Mouse (Mus musculus): ENCODE results near the gene Pitpnc1. TPM values are rescaled to one million over a fixed set of nuclear protein-coding genes. Genes with fewer than 3 reads are reported as not detected.
A peak's percentile ranks its signal among the peaks of the same experiment; 100 is the strongest.

Gene Pitpnc1
- polyA plus RNA-seq, 1 experiment from 2014 or later = 26.8 TPM

- ATAC-seq (ENCODE audit: low FRiP score) (no peak), DNase-seq (ENCODE audit: low spot score) (peak; percentile 26)
- WGBS = 94% methylated on average over 11 of the region's 11 CpGs
These were observed 215.3 kb downstream of the Pitpnc1 start for GRCm38 (mm10) chr11:107255185-107255584.

GRCm38 (mm10) chr11:107254181-107254580, 216.3 kb downstream of the Pitpnc1 start:
- whole genome bisulfite sequencing = 91% methylated on average over 7 of the region's 7 CpGs
- DNase-seq (ENCODE audit: low spot score) (no peak), ATAC-seq (ENCODE audit: low FRiP score) (no peak)
- Histone ChIP-seq H3K27me3 (ENCODE audit: control insufficient read depth, insufficient read depth, low read length) (no peaks in the 10 kb centered on the region), H3K9ac (ENCODE audit: low read depth, low read length) (no peak overlapping the region), H3K27ac (ENCODE audit: low read depth, low read length) (no peak overlapping the region), H3K36me3 (ENCODE audit: control insufficient read depth, insufficient read depth, low read length) (no peaks in the 10 kb centered on the region), H3K9me3 (ENCODE audit: control insufficient read depth, low read length) (no peaks in the 10 kb centered on the region), H3K4me3 (ENCODE audit: low read depth, low read length) (no peak overlapping the region), H3K4me1 (replicated peaks; ENCODE audit: control insufficient read depth, insufficient read depth, low read length) (no peaks in the 10 kb centered on the region), H3K4me2 (replicated peaks; ENCODE audit: low read depth, low read length) (no peak overlapping the region)

More at GRCm38 (mm10) chr11:107255185-107255584, 215.3 kb downstream of the Pitpnc1 start:
- H3K4me1 ChIP-seq (replicated peaks; ENCODE audit: control insufficient read depth, insufficient read depth, low read length) = no peaks in the 10 kb centered on the region
- no peak overlapping the region for H3K9ac ChIP-seq (ENCODE audit: low read depth, low read length)
- H3K27me3 ChIP-seq (ENCODE audit: control insufficient read depth, insufficient read depth, low read length) = no peaks in the 10 kb centered on the region
- no peak overlapping the region for H3K4me2 ChIP-seq (replicated peaks; ENCODE audit: low read depth, low read length)
- H3K36me3 ChIP-seq (ENCODE audit: control insufficient read depth, insufficient read depth, low read length) = no peaks in the 10 kb centered on the region
- no peaks in the 10 kb centered on the region for H3K9me3 ChIP-seq (ENCODE audit: control insufficient read depth, low read length)
- H3K27ac ChIP-seq (ENCODE audit: low read depth, low read length) = no peak overlapping the region
- H3K4me3 ChIP-seq (ENCODE audit: low read depth, low read length) = no peak overlapping the region

GRCm38 (mm10) chr11:107252026-107252425, 218.5 kb downstream of the Pitpnc1 start:
- H3K27ac ChIP-seq (ENCODE audit: low read depth, low read length) = no peak overlapping the region
- 91% methylated on average over 10 of the region's 10 CpGs for WGBS
- H3K9me3 ChIP-seq (ENCODE audit: control insufficient read depth, low read length) = no peaks in the 10 kb centered on the region
- no peak overlapping the region for H3K4me3 ChIP-seq (ENCODE audit: low read depth, low read length)
- no peaks in the 10 kb centered on the region for H3K4me1 ChIP-seq (replicated peaks; ENCODE audit: control insufficient read depth, insufficient read depth, low read length)
- no peaks in the 10 kb centered on the region for H3K36me3 ChIP-seq (ENCODE audit: control insufficient read depth, insufficient read depth, low read length)
- ATAC-seq (ENCODE audit: low FRiP score) = no peak
- no peak for DNase-seq (ENCODE audit: low spot score)
- H3K27me3 ChIP-seq (ENCODE audit: control insufficient read depth, insufficient read depth, low read length) = no peaks in the 10 kb centered on the region
- no peak overlapping the region for H3K4me2 ChIP-seq (replicated peaks; ENCODE audit: low read depth, low read length)
- H3K9ac ChIP-seq (ENCODE audit: low read depth, low read length) = no peak overlapping the region

GRCm38 (mm10) chr11:107251460-107251859, 219.0 kb downstream of the Pitpnc1 start:
- WGBS = 88% methylated on average over 7 of the region's 7 CpGs
- Histone ChIP-seq H3K4me1 (replicated peaks; ENCODE audit: control insufficient read depth, insufficient read depth, low read length) (no peaks in the 10 kb centered on the region), H3K36me3 (ENCODE audit: control insufficient read depth, insufficient read depth, low read length) (no peaks in the 10 kb centered on the region)

GRCm38 (mm10) chr11:107250882-107251281, 219.6 kb downstream of the Pitpnc1 start:
- Histone ChIP-seq H3K4me2 (replicated peaks; ENCODE audit: low read depth, low read length) (no peak overlapping the region), H3K9ac (ENCODE audit: low read depth, low read length) (no peak overlapping the region), H3K36me3 (ENCODE audit: control insufficient read depth, insufficient read depth, low read length) (no peaks in the 10 kb centered on the region), H3K9me3 (ENCODE audit: control insufficient read depth, low read length) (no peaks in the 10 kb centered on the region), H3K4me3 (ENCODE audit: low read depth, low read length) (no peak overlapping the region), H3K4me1 (replicated peaks; ENCODE audit: control insufficient read depth, insufficient read depth, low read length) (no peaks in the 10 kb centered on the region), H3K27me3 (ENCODE audit: control insufficient read depth, insufficient read depth, low read length) (no peaks in the 10 kb centered on the region), H3K27ac (ENCODE audit: low read depth, low read length) (no peak overlapping the region)
- ATAC-seq (ENCODE audit: low FRiP score) = no peak
- DNase-seq (ENCODE audit: low spot score) = no peak
- 94% methylated on average over 8 of the region's 8 CpGs for WGBS

More at GRCm38 (mm10) chr11:107251460-107251859, 219.0 kb downstream of the Pitpnc1 start:
- H3K9ac ChIP-seq (ENCODE audit: low read depth, low read length) = no peak overlapping the region
- no peak overlapping the region for H3K4me3 ChIP-seq (ENCODE audit: low read depth, low read length)
- no peak overlapping the region for H3K27ac ChIP-seq (ENCODE audit: low read depth, low read length)
- H3K4me2 ChIP-seq (replicated peaks; ENCODE audit: low read depth, low read length) = no peak overlapping the region
- no peak for ATAC-seq (ENCODE audit: low FRiP score)
- no peak for DNase-seq (ENCODE audit: low spot score)
- no peaks in the 10 kb centered on the region for H3K27me3 ChIP-seq (ENCODE audit: control insufficient read depth, insufficient read depth, low read length)
- no peaks in the 10 kb centered on the region for H3K9me3 ChIP-seq (ENCODE audit: control insufficient read depth, low read length)

- H3K27ac ChIP-seq (ENCODE audit: low read depth, low read length) = no peak overlapping the region
These were observed 221.7 kb downstream of the Pitpnc1 start for GRCm38 (mm10) chr11:107248753-107249152.

GRCm38 (mm10) chr11:107245657-107246056, 224.8 kb downstream of the Pitpnc1 start:
- ATAC-seq (ENCODE audit: low FRiP score) (no peak), DNase-seq (ENCODE audit: low spot score) (no peak)
- Histone ChIP-seq H3K27ac (ENCODE audit: low read depth, low read length) (no peak overlapping the region), H3K4me3 (ENCODE audit: low read depth, low read length) (no peak overlapping the region), H3K9me3 (ENCODE audit: control insufficient read depth, low read length) (no peaks in the 10 kb centered on the region), H3K27me3 (ENCODE audit: control insufficient read depth, insufficient read depth, low read length) (no peaks in the 10 kb centered on the region), H3K9ac (ENCODE audit: low read depth, low read length) (no peak overlapping the region), H3K4me2 (replicated peaks; ENCODE audit: low read depth, low read length) (no peak overlapping the region), H3K4me1 (replicated peaks; ENCODE audit: control insufficient read depth, insufficient read depth, low read length) (no peaks in the 10 kb centered on the region), H3K36me3 (ENCODE audit: control insufficient read depth, insufficient read depth, low read length) (no peaks in the 10 kb centered on the region)
- WGBS = 87% methylated on average over 7 of the region's 7 CpGs

More at GRCm38 (mm10) chr11:107248753-107249152, 221.7 kb downstream of the Pitpnc1 start:
- no peaks in the 10 kb centered on the region for H3K27me3 ChIP-seq (ENCODE audit: control insufficient read depth, insufficient read depth, low read length)
- H3K4me3 ChIP-seq (ENCODE audit: low read depth, low read length) = no peak overlapping the region
- H3K4me2 ChIP-seq (replicated peaks; ENCODE audit: low read depth, low read length) = no peak overlapping the region
- no peaks in the 10 kb centered on the region for H3K4me1 ChIP-seq (replicated peaks; ENCODE audit: control insufficient read depth, insufficient read depth, low read length)
- no peaks in the 10 kb centered on the region for H3K9me3 ChIP-seq (ENCODE audit: control insufficient read depth, low read length)
- no peaks in the 10 kb centered on the region for H3K36me3 ChIP-seq (ENCODE audit: control insufficient read depth, insufficient read depth, low read length)
- no peak overlapping the region for H3K9ac ChIP-seq (ENCODE audit: low read depth, low read length)
- DNase-seq (ENCODE audit: low spot score) = no peak
- WGBS = 98% methylated on average over 7 of the region's 7 CpGs
- ATAC-seq (ENCODE audit: low FRiP score) = no peak

GRCm38 (mm10) chr11:107243126-107243525, 227.4 kb downstream of the Pitpnc1 start:
- ATAC-seq (ENCODE audit: low FRiP score) = no peak
- 64% methylated on average over 6 of the region's 6 CpGs for WGBS
- DNase-seq (ENCODE audit: low spot score) = no peak
- H3K27me3 ChIP-seq (ENCODE audit: control insufficient read depth, insufficient read depth, low read length) = no peaks in the 10 kb centered on the region
- H3K4me3 ChIP-seq (ENCODE audit: low read depth, low read length) = no peak overlapping the region
- no peak overlapping the region for H3K4me2 ChIP-seq (replicated peaks; ENCODE audit: low read depth, low read length)
- H3K9me3 ChIP-seq (ENCODE audit: control insufficient read depth, low read length) = no peaks in the 10 kb centered on the region
- no peaks in the 10 kb centered on the region for H3K36me3 ChIP-seq (ENCODE audit: control insufficient read depth, insufficient read depth, low read length)
- H3K4me1 ChIP-seq (replicated peaks; ENCODE audit: control insufficient read depth, insufficient read depth, low read length) = no peaks in the 10 kb centered on the region
- H3K27ac ChIP-seq (ENCODE audit: low read depth, low read length) = no peak overlapping the region
- no peak overlapping the region for H3K9ac ChIP-seq (ENCODE audit: low read depth, low read length)

- ATAC-seq (ENCODE audit: low FRiP score) = no peak
- 90% methylated on average over 7 of the region's 7 CpGs for WGBS
- H3K36me3 ChIP-seq (ENCODE audit: control insufficient read depth, insufficient read depth, low read length) = no peaks in the 10 kb centered on the region
- DNase-seq (ENCODE audit: low spot score) = no peak
- no peaks in the 10 kb centered on the region for H3K4me1 ChIP-seq (replicated peaks; ENCODE audit: control insufficient read depth, insufficient read depth, low read length)
- H3K27me3 ChIP-seq (ENCODE audit: control insufficient read depth, insufficient read depth, low read length) = no peaks in the 10 kb centered on the region
- H3K4me3 ChIP-seq (ENCODE audit: low read depth, low read length) = no peak overlapping the region
- H3K9ac ChIP-seq (ENCODE audit: low read depth, low read length) = no peak overlapping the region
- no peak overlapping the region for H3K4me2 ChIP-seq (replicated peaks; ENCODE audit: low read depth, low read length)
- H3K9me3 ChIP-seq (ENCODE audit: control insufficient read depth, low read length) = no peaks in the 10 kb centered on the region
- no peak overlapping the region for H3K27ac ChIP-seq (ENCODE audit: low read depth, low read length)
These were observed 228.8 kb downstream of the Pitpnc1 start for GRCm38 (mm10) chr11:107241678-107242077.

Measured in hindbrain, embryonic 11.5 days (tissue).